Mouse (Mus musculus) MEL (cell line): ENCODE data around the gene Ly6g5c. TPM values are rescaled to one million over a fixed set of nuclear protein-coding genes. Genes with fewer than 3 reads are reported as not detected.

ENCODE experiments used
- DNase-seq: peaks from one replicate; pipeline ENCODE4 v3.0.0; 2011; ENCODE audit warnings: low read depth, low spot score
- H3K27ac ChIP-seq: 2 replicates; pipeline ENCODE4 v1.5.1; 2012; ENCODE audit warnings: low read depth, mild to moderate bottlenecking, control low read depth, low read length, moderate library complexity; ENCODE audit not compliant: control insufficient read depth
- H3K27me3 ChIP-seq, 2 experiments: fragments of 150-350 bp in 1 of 2; sonication (generic) in 1 of 2; 2 replicates each; pipeline ENCODE4 v1.6.1; 2012; ENCODE audit warnings: low read length in 2 of 2, mild to moderate bottlenecking in 2 of 2, improper control_type of control experiment in 1 of 2, moderate library complexity in 1 of 2; ENCODE audit not compliant: insufficient read depth in 2 of 2, control insufficient read depth in 1 of 2
- H3K36me3 ChIP-seq, 2 experiments: 2 replicates each; pipeline ENCODE4 v1.6.1; 2012 to 2014; ENCODE audit warnings: low read length in 2 of 2, improper control_type of control experiment in 1 of 2, inconsistent platforms in 1 of 2, mild to moderate bottlenecking in 1 of 2; ENCODE audit not compliant: insufficient read depth in 2 of 2, control insufficient read depth in 1 of 2
- H3K4me1 ChIP-seq, 2 experiments: fragments of 150-350 bp in 1 of 2; sonication (generic) in 1 of 2; 2 replicates each; pipeline ENCODE4 v1.6.1; 2012; ENCODE audit warnings: low read length in 2 of 2, improper control_type of control experiment in 1 of 2, mild to moderate bottlenecking in 1 of 2; ENCODE audit not compliant: insufficient read depth in 2 of 2, control insufficient read depth in 1 of 2
- H3K4me3 ChIP-seq, 2 experiments: fragments of 150-350 bp in 1 of 2; sonication (generic) in 1 of 2; 2 replicates each; pipeline ENCODE4 v1.5.1; 2012; ENCODE audit warnings: low read depth in 2 of 2, low read length in 2 of 2, mild to moderate bottlenecking in 2 of 2, moderate library complexity in 2 of 2, control low read depth in 1 of 2, improper control_type of control experiment in 1 of 2; ENCODE audit not compliant: control insufficient read depth in 1 of 2, insufficient read depth in 1 of 2
- H3K79me2 ChIP-seq: 2 replicates; pipeline ENCODE4 v1.6.1; 2012; ENCODE audit warnings: mild to moderate bottlenecking, low read length, moderate library complexity; ENCODE audit not compliant: control insufficient read depth, poor library complexity, insufficient read depth
- H3K9ac ChIP-seq: 2 replicates; pipeline ENCODE4 v1.6.1; 2012; ENCODE audit warnings: low read depth, mild to moderate bottlenecking, control low read depth, low read length, moderate library complexity; ENCODE audit not compliant: control insufficient read depth, poor library complexity, severe bottlenecking
- H3K9me3 ChIP-seq: fragments of 150-350 bp; sonication (generic); replicated peaks from 2 replicates; pipeline ENCODE4 v1.6.1; 2012; ENCODE audit warnings: mild to moderate bottlenecking, low read length, improper control_type of control experiment, moderate library complexity; ENCODE audit not compliant: insufficient read depth
- BHLHE40 ChIP-seq: IDR thresholded peaks from 2 replicates; pipeline ENCODE4 v1.6.1; 2012; ENCODE audit warnings: low read depth, mild to moderate bottlenecking, inconsistent platforms, low read length, improper control_type of control experiment, borderline replicate concordance
- CHD2 ChIP-seq: IDR thresholded peaks from 2 replicates; pipeline ENCODE4 v1.6.1; 2011; ENCODE audit warnings: low read length, improper control_type of control experiment
- E2F4 ChIP-seq: IDR thresholded peaks from 2 replicates; pipeline ENCODE4 v1.6.1; 2011; ENCODE audit warnings: low read depth, low read length, improper control_type of control experiment, borderline replicate concordance
- EP300 ChIP-seq, 2 experiments: IDR thresholded peaks; 2 replicates each; pipeline ENCODE4 v1.6.1; 2011; ENCODE audit warnings: improper control_type of control experiment in 2 of 2, low read length in 2 of 2, low read depth in 1 of 2, mild to moderate bottlenecking in 1 of 2
- ETS1 ChIP-seq: IDR thresholded peaks from 2 replicates; pipeline ENCODE4 v1.6.1; 2012; ENCODE audit warnings: low read depth, mild to moderate bottlenecking, inconsistent platforms, low read length, improper control_type of control experiment, moderate library complexity
- GABPA ChIP-seq: IDR thresholded peaks from 2 replicates; pipeline ENCODE4 v1.6.1; 2012; ENCODE audit warnings: low read depth, mild to moderate bottlenecking, inconsistent platforms, low read length, improper control_type of control experiment, moderate library complexity
- GATA1 ChIP-seq: IDR thresholded peaks from 2 replicates; pipeline ENCODE4 v1.6.1; 2011; ENCODE audit warnings: low read depth, low read length, improper control_type of control experiment
- JUND ChIP-seq: IDR thresholded peaks from 2 replicates; pipeline ENCODE4 v1.6.1; 2011; ENCODE audit warnings: low read depth, mild to moderate bottlenecking, improper control_type of control experiment, low read length
- MAFK ChIP-seq: IDR thresholded peaks from 2 replicates; pipeline ENCODE4 v1.6.1; 2011; ENCODE audit warnings: low read depth, mild to moderate bottlenecking, low read length, improper control_type of control experiment, borderline replicate concordance
- MAX ChIP-seq: IDR thresholded peaks from 2 replicates; pipeline ENCODE4 v1.6.1; 2011; ENCODE audit warnings: low read length, improper control_type of control experiment
- MAZ ChIP-seq: IDR thresholded peaks from 2 replicates; pipeline ENCODE4 v1.6.1; 2012; ENCODE audit warnings: low read depth, mild to moderate bottlenecking, inconsistent platforms, low read length, improper control_type of control experiment
- MYB ChIP-seq: IDR thresholded peaks from 2 replicates; pipeline ENCODE4 v1.6.1; 2011; ENCODE audit warnings: mild to moderate bottlenecking, low read depth, low read length, improper control_type of control experiment
- MYC ChIP-seq: IDR thresholded peaks from 2 replicates; pipeline ENCODE4 v1.6.1; 2011; ENCODE audit warnings: low read depth, mild to moderate bottlenecking, low read length, improper control_type of control experiment, moderate library complexity
- NELFE ChIP-seq: IDR thresholded peaks from 2 replicates; pipeline ENCODE4 v1.6.1; 2011; ENCODE audit warnings: low read depth, low read length, improper control_type of control experiment
- POLR2A ChIP-seq, 2 experiments: IDR thresholded peaks; 2 replicates each; pipeline ENCODE4 v1.6.1; 2011 to 2012; ENCODE audit warnings: low read length in 2 of 2, mild to moderate bottlenecking in 2 of 2, control low read depth in 1 of 2, improper control_type of control experiment in 1 of 2, low read depth in 1 of 2, moderate library complexity in 1 of 2; ENCODE audit not compliant: control insufficient read depth in 1 of 2, insufficient read depth in 1 of 2, poor library complexity in 1 of 2
- TAL1 ChIP-seq: IDR thresholded peaks from 2 replicates; pipeline ENCODE4 v1.6.1; 2012; ENCODE audit warnings: mild to moderate bottlenecking, inconsistent platforms, low read length, moderate library complexity, mixed read lengths
- TBP ChIP-seq: IDR thresholded peaks from 2 replicates; pipeline ENCODE4 v1.8.0; 2011; ENCODE audit warnings: low read depth, low read length, improper control_type of control experiment
- TCF12 ChIP-seq: IDR thresholded peaks from 2 replicates; pipeline ENCODE4 v1.6.1; 2014; ENCODE audit warnings: low read depth, mild to moderate bottlenecking, inconsistent platforms, low read length, improper control_type of control experiment, moderate library complexity
- UBTF ChIP-seq: IDR thresholded peaks from 2 replicates; pipeline ENCODE4 v1.6.1; 2012; ENCODE audit warnings: low read depth, mild to moderate bottlenecking, inconsistent platforms, low read length, improper control_type of control experiment, moderate library complexity, borderline replicate concordance; ENCODE audit not compliant: insufficient read depth
- USF1 ChIP-seq: IDR thresholded peaks from 2 replicates; pipeline ENCODE4 v1.6.1; 2014; ENCODE audit warnings: low read depth, mild to moderate bottlenecking, inconsistent platforms, low read length, improper control_type of control experiment, moderate library complexity
- ZKSCAN1 ChIP-seq: IDR thresholded peaks from 2 replicates; pipeline ENCODE4 v1.6.1; 2012; ENCODE audit warnings: low read depth, mild to moderate bottlenecking, inconsistent platforms, low read length, improper control_type of control experiment, moderate library complexity
- ZMIZ1 ChIP-seq: IDR thresholded peaks from 2 replicates; pipeline ENCODE4 v1.6.1; 2012; ENCODE audit warnings: low read depth, mild to moderate bottlenecking, inconsistent platforms, low read length, improper control_type of control experiment, moderate library complexity
- ZNF384 ChIP-seq: IDR thresholded peaks from 2 replicates; pipeline ENCODE4 v1.6.1; 2012; ENCODE audit warnings: low read depth, mild to moderate bottlenecking, inconsistent platforms, low read length, improper control_type of control experiment
- polyA plus RNA-seq, 2 experiments: library from polyadenylated mRNA; stranded (reverse) in 1 of 2; unstranded in 1 of 2; fragments of >175 nt in 1 of 2; fragments of >200 nt in 1 of 2; gene quantifications; 2 replicates each; pipeline versions ENCODE4 v1.2.1 to v1.2.4; 2012; ENCODE audit warnings: low replicate concordance in 2 of 2, low read depth in 1 of 2; ENCODE audit not compliant: insufficient read length in 2 of 2, insufficient read depth in 1 of 2, missing spikeins in 1 of 2
- total RNA-seq: library from RNA; depleted of rRNA; stranded (reverse); fragments of 300-350 nt; gene quantifications from 2 replicates; pipeline ENCODE4 v1.2.3, GENCODE M21; 2012; rRNA removed

Gene Ly6g5c
- total RNA-seq (not detected in 2 replicates), polyA plus RNA-seq (not detected)

GRCm38 (mm10) chr17:35108097-35108496, at the start of gene Ly6g5c:
Gene Ly6g5c (plus strand): TSS chr17:35108279.
- Histone ChIP-seq H3K27ac (no peak within 1 kb of the TSS), H3K9ac (no peak within 1 kb of the TSS), H3K4me3 (no peak within 1 kb of the TSS), H3K79me2 (no peaks in the 10 kb centered on the region), H3K36me3 (peaks cover 0 to 26% of the 10 kb centered on the region in 2 experiments; a peak in 2 of 4 replicates), H3K9me3 (no peaks in the 10 kb centered on the region), H3K27me3 (no peaks in the 10 kb centered on the region), H3K4me1 (peaks cover 18 to 24% of the 10 kb centered on the region in 2 experiments; a peak in 3 of 4 replicates)
- no peak for TF ChIP-seq ETS1
- no peak for TF ChIP-seq MYC
- TF ChIP-seq NELFE = no peak
- no peak for TF ChIP-seq UBTF
- no peak for TF ChIP-seq JUND
- TF ChIP-seq ZMIZ1 = no peak
- TF ChIP-seq CHD2 = no peak
- TF ChIP-seq EP300 (IDR thresholded peaks at IDR 0.05; ENCODE audit: low read depth in 1 of 2, low read length in 2 of 2) = no peak
- TF ChIP-seq ZKSCAN1 = no peak
- TF ChIP-seq POLR2A (IDR thresholded peaks at IDR 0.05; ENCODE audit: control insufficient read depth in 1 of 2, insufficient read depth in 1 of 2, low read depth in 1 of 2, low read length in 2 of 2, poor library complexity in 1 of 2) = no peak
- no peak for TF ChIP-seq USF1
- TF ChIP-seq MAZ = no peak
- TF ChIP-seq TCF12 = no peak
- TF ChIP-seq MAFK = no peak
- no peak for TF ChIP-seq TBP
- no peak for TF ChIP-seq MYB
- no peak for TF ChIP-seq ZNF384
- no peak for DNase-seq

DNA sequence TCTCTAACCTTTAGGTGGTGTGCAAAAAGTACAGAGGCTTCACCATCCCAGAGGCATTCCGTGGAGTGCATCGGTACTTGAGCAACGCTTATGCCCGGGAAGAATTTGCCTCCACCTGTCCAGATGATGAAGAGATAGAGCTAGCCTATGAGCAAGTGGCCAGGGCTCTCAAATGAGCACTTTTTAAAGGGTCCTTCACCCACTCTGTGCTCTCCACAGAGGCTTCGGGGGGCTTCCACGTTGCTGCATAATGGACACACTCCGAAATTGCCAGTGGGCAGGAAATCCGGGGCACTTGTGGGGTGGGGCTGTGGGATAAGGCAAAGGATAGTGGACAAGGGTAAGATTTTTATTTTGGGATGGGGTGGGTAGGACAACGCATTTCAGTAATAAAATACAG, 49.8 kb upstream of the Ly6g5c start:
- Histone ChIP-seq H3K27me3 (no peaks in the 10 kb centered on the region), H3K9ac (no peak overlapping the region), H3K27ac (no peak overlapping the region), H3K4me1 (no peaks in the 10 kb centered on the region; a peak in 1 of 4 replicates), H3K36me3 (peaks cover 9 to 14% of the 10 kb centered on the region in 2 experiments), H3K79me2 (peaks cover 11% of the 10 kb centered on the region; the same call in 1 of the 2 replicates), H3K9me3 (no peaks in the 10 kb centered on the region), H3K4me3 (no peak overlapping the region)
- no peak for DNase-seq
- TF ChIP-seq NELFE (no peak), UBTF (no peak), TCF12 (no peak), GATA1 (no peak), BHLHE40 (no peak), GABPA (no peak), TAL1 (no peak), MAX (no peak), TBP (no peak), E2F4 (no peak), ZMIZ1 (no peak), MYB (no peak)
